Mouse (Mus musculus): ENCODE measurements around the gene Cntln. TPM values are rescaled to one million over a fixed set of nuclear protein-coding genes. Genes with fewer than 3 reads are reported as not detected.

Gene Cntln
- total and polyA plus RNA-seq, 3 experiments: not detected

DNA sequence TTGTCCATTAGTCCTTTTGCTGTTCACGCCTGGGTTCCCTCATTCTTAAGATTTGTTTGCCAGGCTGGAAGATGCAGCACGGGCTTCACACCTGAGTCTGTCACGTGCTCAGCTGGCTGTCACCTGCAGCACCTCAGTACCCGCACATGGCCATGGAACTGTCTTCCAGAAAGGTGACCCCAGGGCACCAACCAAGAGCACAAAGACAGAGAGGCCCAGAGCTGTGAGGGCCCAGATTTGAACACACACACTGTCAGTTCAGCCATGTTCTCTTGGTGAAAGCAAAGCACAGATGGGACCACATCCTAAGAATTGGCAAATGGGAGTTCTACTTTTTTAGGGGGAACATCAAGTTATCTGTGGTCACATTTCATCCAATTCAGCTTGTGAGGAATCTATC, 211.9 kb downstream of the Cntln start:
- Histone ChIP-seq H3K4me1 (ENCODE audit: control insufficient read depth in 1 of 2, insufficient read depth in 2 of 2, low read length in 2 of 2) (no peaks in the 10 kb centered on the region), H3K36me3 (ENCODE audit: control insufficient read depth in 1 of 2, insufficient read depth in 2 of 2, low read length in 2 of 2) (no peaks in the 10 kb centered on the region), H3K27ac (ENCODE audit: control insufficient read depth, low read depth, low read length) (no peak overlapping the region), H3K9ac (ENCODE audit: control insufficient read depth, low read depth, low read length, poor library complexity, severe bottlenecking) (no peak overlapping the region), H3K4me3 (ENCODE audit: control insufficient read depth in 1 of 2, insufficient read depth in 1 of 2, low read depth in 2 of 2, low read length in 2 of 2) (no peak overlapping the region), H3K79me2 (ENCODE audit: control insufficient read depth, insufficient read depth, low read length, poor library complexity) (no peaks in the 10 kb centered on the region), H3K27me3 (ENCODE audit: control insufficient read depth in 1 of 2, insufficient read depth in 2 of 2, low read length in 2 of 2) (no peaks in the 10 kb centered on the region), H3K9me3 (replicated peaks; ENCODE audit: insufficient read depth, low read length) (no peaks in the 10 kb centered on the region)
- DNase-seq (ENCODE audit: low read depth, low spot score): no peak
- TF ChIP-seq CHD2 (IDR thresholded peaks at IDR 0.05; ENCODE audit: low read length) (no peak), TBP (IDR thresholded peaks at IDR 0.05; ENCODE audit: low read depth, low read length) (no peak)

DNA sequence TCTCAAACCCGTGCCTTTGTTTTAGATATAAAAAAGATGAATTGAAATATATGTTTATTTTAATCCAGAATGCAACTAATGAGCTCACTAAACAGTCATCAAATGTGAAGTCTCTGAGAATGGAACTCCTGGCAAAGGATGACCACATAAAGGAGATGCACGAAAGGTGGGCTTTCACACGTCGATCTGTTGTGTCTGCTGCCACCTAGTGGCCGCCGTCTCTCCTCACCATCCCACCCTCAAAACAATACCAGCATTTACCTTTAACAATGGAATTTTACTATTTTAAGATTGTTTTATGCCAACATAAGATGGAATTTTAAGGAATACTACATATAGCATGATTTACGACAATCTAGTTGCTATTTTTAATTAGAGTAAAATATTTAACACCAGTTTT, 212.6 kb downstream of the Cntln start:
- peak; percentile 57 for DNase-seq (ENCODE audit: low read depth, low spot score)
- H3K4me1 ChIP-seq (ENCODE audit: control insufficient read depth in 1 of 2, insufficient read depth in 2 of 2, low read length in 2 of 2): no peaks in the 10 kb centered on the region
- H3K27ac ChIP-seq (ENCODE audit: control insufficient read depth, low read depth, low read length): no peak overlapping the region
- H3K9me3 ChIP-seq (replicated peaks; ENCODE audit: insufficient read depth, low read length): no peaks in the 10 kb centered on the region
- TF ChIP-seq RAD21 (IDR thresholded peaks at IDR 0.05; ENCODE audit: low read depth, low read length): peak; percentile 86
- peak; percentile 73 to 87 (median 79) for TF ChIP-seq CTCF (IDR thresholded peaks at IDR 0.05 in 2 of 3, conservative IDR thresholded peaks at IDR 0.05 in 1 of 3; ENCODE audit: control insufficient read depth in 1 of 3, insufficient read depth in 1 of 3, low read depth in 2 of 3, low read length in 3 of 3, poor library complexity in 1 of 3, severe bottlenecking in 1 of 3)
- TF ChIP-seq SMC3 (IDR thresholded peaks at IDR 0.05; ENCODE audit: low read depth, low read length): peak; percentile 80
- TF ChIP-seq ZC3H11A (IDR thresholded peaks at IDR 0.05; ENCODE audit: low read depth, low read length): peak; percentile 44
- TF ChIP-seq CHD2 (IDR thresholded peaks at IDR 0.05; ENCODE audit: low read length): no peak
- TF ChIP-seq POLR2AphosphoS2 (IDR thresholded peaks at IDR 0.05; ENCODE audit: low read length): no peak
- H3K79me2 ChIP-seq (ENCODE audit: control insufficient read depth, insufficient read depth, low read length, poor library complexity): no peaks in the 10 kb centered on the region
- no peaks in the 10 kb centered on the region for H3K27me3 ChIP-seq (ENCODE audit: control insufficient read depth in 1 of 2, insufficient read depth in 2 of 2, low read length in 2 of 2)
- no peaks in the 10 kb centered on the region for H3K36me3 ChIP-seq (ENCODE audit: control insufficient read depth in 1 of 2, insufficient read depth in 2 of 2, low read length in 2 of 2)
- no peak overlapping the region for H3K9ac ChIP-seq (ENCODE audit: control insufficient read depth, low read depth, low read length, poor library complexity, severe bottlenecking)
- no peak overlapping the region for H3K4me3 ChIP-seq (ENCODE audit: control insufficient read depth in 1 of 2, insufficient read depth in 1 of 2, low read depth in 2 of 2, low read length in 2 of 2)

DNA sequence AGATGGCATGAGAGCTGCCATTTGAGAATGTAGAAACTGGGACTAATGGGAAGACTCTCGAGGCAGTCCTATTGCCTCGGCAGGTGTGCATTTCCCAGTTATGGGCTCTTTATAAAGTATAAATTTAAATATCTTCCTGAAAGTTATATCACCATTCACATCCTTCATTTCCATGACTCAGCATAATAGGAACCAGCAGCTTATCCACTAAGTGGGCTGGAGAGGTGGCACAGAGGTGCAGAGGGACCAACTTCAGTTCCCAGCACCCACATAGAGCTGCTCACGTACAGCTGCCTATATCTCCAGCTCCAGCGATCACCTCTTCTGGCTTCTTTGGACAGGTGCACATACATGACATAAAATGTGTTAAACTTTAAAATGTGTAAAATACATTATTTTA, 218.1 kb downstream of the Cntln start:
- Histone ChIP-seq H3K27ac (ENCODE audit: control insufficient read depth, low read depth, low read length) (no peak overlapping the region), H3K36me3 (ENCODE audit: control insufficient read depth in 1 of 2, insufficient read depth in 2 of 2, low read length in 2 of 2) (no peaks in the 10 kb centered on the region), H3K4me1 (ENCODE audit: control insufficient read depth in 1 of 2, insufficient read depth in 2 of 2, low read length in 2 of 2) (no peaks in the 10 kb centered on the region), H3K27me3 (ENCODE audit: control insufficient read depth in 1 of 2, insufficient read depth in 2 of 2, low read length in 2 of 2) (no peaks in the 10 kb centered on the region), H3K9ac (ENCODE audit: control insufficient read depth, low read depth, low read length, poor library complexity, severe bottlenecking) (no peak overlapping the region), H3K9me3 (replicated peaks; ENCODE audit: insufficient read depth, low read length) (no peaks in the 10 kb centered on the region), H3K79me2 (ENCODE audit: control insufficient read depth, insufficient read depth, low read length, poor library complexity) (no peaks in the 10 kb centered on the region), H3K4me3 (ENCODE audit: control insufficient read depth in 1 of 2, insufficient read depth in 1 of 2, low read depth in 2 of 2, low read length in 2 of 2) (no peak overlapping the region)
- TF ChIP-seq MAX (IDR thresholded peaks at IDR 0.05; ENCODE audit: low read length) (no peak), SIN3A (IDR thresholded peaks at IDR 0.05; ENCODE audit: low read length) (no peak), RCOR1 (IDR thresholded peaks at IDR 0.05; ENCODE audit: low read depth, low read length) (no peak), MXI1 (IDR thresholded peaks at IDR 0.05; ENCODE audit: low read depth, low read length) (no peak), TCF12 (IDR thresholded peaks at IDR 0.05; ENCODE audit: low read depth, low read length) (no peak), CTCF (IDR thresholded peaks at IDR 0.05 in 2 of 3, conservative IDR thresholded peaks at IDR 0.05 in 1 of 3; ENCODE audit: control insufficient read depth in 1 of 3, insufficient read depth in 1 of 3, low read depth in 2 of 3, low read length in 3 of 3, poor library complexity in 1 of 3, severe bottlenecking in 1 of 3) (no peak), JUND (IDR thresholded peaks at IDR 0.05; ENCODE audit: low read depth, low read length) (no peak), UBTF (IDR thresholded peaks at IDR 0.05; ENCODE audit: borderline replicate concordance, insufficient read depth, low read depth, low read length) (no peak), NELFE (IDR thresholded peaks at IDR 0.05; ENCODE audit: low read depth, low read length) (no peak), TBP (IDR thresholded peaks at IDR 0.05; ENCODE audit: low read depth, low read length) (no peak), HCFC1 (IDR thresholded peaks at IDR 0.05; ENCODE audit: low read depth, low read length) (no peak), GATA1 (IDR thresholded peaks at IDR 0.05; ENCODE audit: low read depth, low read length) (no peak), ZMIZ1 (IDR thresholded peaks at IDR 0.05; ENCODE audit: low read depth, low read length) (no peak), USF2 (IDR thresholded peaks at IDR 0.05; ENCODE audit: borderline replicate concordance in 1 of 2, insufficient read depth in 1 of 2, low read depth in 1 of 2, low read length in 2 of 2) (no peak), ETS1 (IDR thresholded peaks at IDR 0.05; ENCODE audit: low read depth, low read length) (no peak), ZC3H11A (IDR thresholded peaks at IDR 0.05; ENCODE audit: low read depth, low read length) (no peak)
- DNase-seq (ENCODE audit: low read depth, low spot score): no peak

Data from MEL (cell line).